Mouse (Mus musculus): Measurements from ENCODE around the gene H2-Ke6.
A peak's percentile ranks its signal among the peaks of the same experiment; 100 is the strongest.

H2-Ke6 gene

DNA sequence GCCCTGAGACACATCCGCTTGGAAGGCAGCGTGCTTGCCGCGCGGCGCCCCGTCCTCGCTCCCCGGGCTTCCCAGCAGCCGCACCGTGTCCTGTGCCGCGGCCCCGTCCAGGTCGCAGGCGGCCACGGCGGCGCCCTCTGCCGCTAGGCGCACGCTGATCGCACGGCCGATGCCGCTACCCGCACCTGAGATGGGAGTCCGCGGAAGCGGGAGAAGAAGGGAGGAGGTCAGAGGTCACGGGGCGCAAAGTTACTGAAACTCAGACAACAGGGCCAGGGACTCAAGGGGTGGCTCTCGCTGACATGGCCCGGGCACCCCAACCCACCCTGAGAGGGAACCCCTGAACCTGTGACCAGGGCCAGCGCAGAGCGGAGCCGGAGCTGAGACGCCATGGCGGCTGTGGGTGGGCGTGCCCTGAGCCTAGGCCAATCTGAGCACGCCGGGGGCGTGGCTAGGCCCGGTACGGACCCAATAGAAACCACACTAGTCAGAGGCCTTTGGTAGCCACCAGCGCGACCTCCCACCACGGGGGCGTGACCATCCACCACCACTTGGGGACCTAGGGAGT lies at the start of gene H2-Ke6:
Gene H2-Ke6 (minus strand): TSS at position 405 of the 568 bp plus-strand sequence.
- DNase-seq, result peak; percentile 94 to 96

DNA sequence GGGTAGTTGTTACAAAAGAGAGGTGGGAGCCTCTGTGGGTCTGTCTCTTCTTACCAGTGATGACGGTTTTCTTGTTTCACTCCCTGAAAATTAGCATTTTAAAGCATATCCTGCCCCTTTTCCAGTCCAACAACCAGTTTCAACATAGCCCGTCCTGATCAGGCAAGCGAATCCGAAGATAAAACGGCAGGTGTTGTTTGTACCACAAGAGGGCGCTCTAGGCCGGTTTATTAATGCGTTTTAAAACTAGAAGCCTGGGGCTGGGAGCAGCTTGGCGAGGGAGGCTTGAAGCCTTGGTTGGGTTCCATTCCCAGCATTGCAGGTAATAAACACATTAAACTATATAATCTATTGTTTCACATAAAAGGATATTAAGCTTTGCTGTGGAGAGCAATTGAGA lies 49.7 kb upstream of the H2-Ke6 start:
- DNase-seq, result peak; percentile 41 to 81

GRCm38 (mm10) chr17:34075271-34075670 lies 47.4 kb upstream of the H2-Ke6 start:
- peak in 1 of 2 experiments; percentile 80 for DNase-seq

GRCm38 (mm10) chr17:34072091-34072490 lies 44.2 kb upstream of the H2-Ke6 start:
- peak in 1 of 2 experiments; percentile 20 for DNase-seq

DNA sequence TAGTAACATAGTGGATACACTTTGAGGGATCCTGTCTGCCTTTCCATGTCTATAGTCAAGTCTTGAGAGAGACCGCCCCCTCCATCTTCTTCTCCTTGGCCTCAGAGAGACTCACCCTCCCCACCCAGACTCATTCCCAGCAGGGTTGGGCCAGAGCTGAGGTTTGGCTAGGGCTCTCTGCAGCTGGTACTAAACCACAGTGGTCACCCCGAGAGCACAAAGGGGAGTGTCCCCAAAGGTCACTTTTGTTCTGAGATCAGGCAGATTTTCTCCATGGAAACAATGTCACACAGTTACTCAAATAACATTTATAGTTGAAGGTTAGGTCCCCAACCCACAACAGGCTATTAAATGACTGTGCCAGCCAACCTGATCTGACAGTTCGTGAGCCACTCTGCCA lies 41.0 kb upstream of the H2-Ke6 start:
- no peak for DNase-seq

GRCm38 (mm10) chr17:34057224-34057623 lies 29.4 kb upstream of the H2-Ke6 start:
- no peak for DNase-seq

- DNase-seq, result no peak
These were observed 19.7 kb upstream of the H2-Ke6 start for GRCm38 (mm10) chr17:34047404-34048050.

DNA sequence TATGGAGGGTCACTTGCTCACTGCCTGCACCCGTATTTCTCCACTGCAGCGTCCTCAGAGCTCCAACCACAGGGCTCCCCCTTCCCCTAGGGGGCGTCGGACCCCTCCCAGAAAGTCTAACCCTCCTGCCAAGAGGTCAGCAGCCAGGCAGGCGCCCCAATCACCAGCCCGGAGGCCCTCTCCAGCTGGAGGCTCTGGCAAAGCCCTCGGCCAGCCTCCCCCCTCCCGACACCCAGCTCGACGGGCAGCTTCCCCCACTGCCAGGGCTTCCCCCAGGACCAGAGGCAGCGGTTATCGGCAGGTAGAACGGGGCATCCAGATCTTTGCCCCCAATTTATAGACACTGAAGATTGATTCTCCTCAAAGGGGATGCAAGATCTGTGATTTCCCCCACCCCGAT lies 18.1 kb upstream of the H2-Ke6 start:
- no peak for DNase-seq

DNA sequence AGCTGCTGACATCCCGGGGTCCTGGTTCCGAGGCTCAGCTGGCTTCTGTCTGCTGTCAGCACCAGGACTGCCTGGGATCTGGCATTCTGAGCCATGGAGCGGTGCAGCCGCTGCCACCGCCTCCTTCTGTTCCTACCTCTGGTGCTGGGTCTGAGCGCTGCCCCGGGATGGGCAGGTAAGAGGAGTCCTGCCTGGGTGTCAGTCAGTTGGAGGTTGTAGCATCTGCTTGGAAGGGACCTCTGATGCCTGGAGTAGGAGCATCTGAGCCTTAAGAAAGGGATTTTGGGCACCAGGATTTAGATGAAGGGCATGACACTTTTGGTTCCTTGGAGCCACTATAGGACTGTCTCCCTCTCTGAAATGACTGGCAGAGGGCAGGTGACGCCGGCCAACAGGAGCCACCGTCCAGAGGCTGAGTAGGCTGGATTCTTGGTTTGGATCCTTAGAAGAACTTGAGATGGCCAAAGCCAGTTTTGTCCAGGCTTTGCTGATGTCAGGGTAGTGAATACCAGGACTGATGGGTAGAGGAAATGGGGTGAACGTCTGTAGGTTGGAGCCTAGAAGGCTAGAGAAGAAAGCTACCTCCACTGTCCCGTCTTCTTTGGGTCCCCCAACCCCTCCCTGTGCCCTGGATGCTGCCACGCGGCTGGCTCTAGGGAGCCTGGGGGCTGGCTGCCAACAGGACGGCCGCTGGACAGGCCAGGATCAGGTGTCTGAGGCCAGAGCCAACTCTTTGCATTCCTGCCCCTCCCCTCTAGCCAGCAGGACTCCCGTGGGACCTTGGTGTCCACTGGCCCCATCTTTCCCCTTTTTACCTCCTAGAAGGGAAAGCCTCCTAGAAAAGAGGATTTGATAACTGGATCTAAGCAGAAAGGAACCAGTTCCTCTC lies 11.9 kb upstream of the H2-Ke6 start:
- DNase-seq, result peak in 1 of 2 experiments; percentile 44

- DNase-seq, result peak in 1 of 2 experiments; percentile 36
These were observed 11.2 kb upstream of the H2-Ke6 start, which contains the start of gene Col11a2 for GRCm38 (mm10) chr17:34038878-34039561. Col11a2 (plus strand) TSS chr17:34039437.

DNA sequence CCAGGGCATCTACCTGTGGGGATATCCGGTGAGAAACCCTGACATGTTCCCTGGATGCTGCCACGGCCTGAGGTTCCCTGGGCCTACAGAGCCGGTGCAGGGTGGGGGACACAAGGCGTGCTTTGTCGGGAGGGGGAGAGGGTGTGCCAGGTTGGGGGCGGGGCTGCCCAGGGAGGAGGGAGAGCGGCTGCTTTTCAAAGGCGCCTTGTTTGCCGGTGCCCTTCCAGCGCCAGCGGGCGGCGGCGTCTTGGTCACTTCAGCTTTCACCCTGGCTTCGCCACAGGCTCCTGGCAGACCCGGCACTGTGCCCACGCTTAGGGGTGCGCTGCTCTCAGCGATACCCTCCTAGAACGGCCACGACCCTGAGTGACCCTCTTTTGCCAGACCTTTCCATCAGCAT lies 10.6 kb upstream of the H2-Ke6 start:
- peak in 1 of 2 experiments; percentile 47 for DNase-seq

GRCm38 (mm10) chr17:34037241-34037640 lies 9.4 kb upstream of the H2-Ke6 start:
- DNase-seq, result peak in 1 of 2 experiments; percentile 25

- DNase-seq, result peak in 1 of 2 experiments; percentile 42
These were observed 8.8 kb upstream of the H2-Ke6 start for GRCm38 (mm10) chr17:34036647-34037046.

- peak in 1 of 2 experiments; percentile 18 for DNase-seq
These were observed 7.7 kb upstream of the H2-Ke6 start for GRCm38 (mm10) chr17:34035517-34035916.

- peak; percentile 59 to 79 for DNase-seq
These were observed 6.2 kb upstream of the H2-Ke6 start for GRCm38 (mm10) chr17:34034064-34034463.

- DNase-seq, result peak in 1 of 2 experiments; percentile 36
These were observed 5.6 kb upstream of the H2-Ke6 start for GRCm38 (mm10) chr17:34033441-34033840.

DNA sequence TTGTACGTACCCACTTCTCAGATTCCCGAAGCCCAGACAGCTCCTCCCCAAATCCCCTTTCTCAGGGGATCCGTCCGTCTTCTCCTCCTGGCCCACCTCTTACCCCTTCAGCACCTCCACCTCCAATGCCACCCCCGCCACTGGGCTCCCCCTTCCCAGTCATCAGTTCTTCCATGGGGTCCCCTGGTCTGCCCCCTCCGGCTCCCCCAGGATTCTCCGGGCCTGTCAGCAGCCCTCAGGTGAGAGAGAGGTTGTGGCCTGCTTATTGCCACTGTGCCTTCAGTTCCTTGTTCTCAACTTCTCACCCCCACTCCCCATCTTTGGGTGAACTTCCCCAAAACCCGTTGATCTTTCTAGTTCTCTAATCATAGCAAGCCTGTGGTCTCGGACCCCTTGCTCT lies 4.9 kb upstream of the H2-Ke6 start:
- DNase-seq, result peak; percentile 44 to 45

- DNase-seq, result peak; percentile 80 to 86
These were observed 4.3 kb upstream of the H2-Ke6 start for GRCm38 (mm10) chr17:34032174-34032632.

DNA sequence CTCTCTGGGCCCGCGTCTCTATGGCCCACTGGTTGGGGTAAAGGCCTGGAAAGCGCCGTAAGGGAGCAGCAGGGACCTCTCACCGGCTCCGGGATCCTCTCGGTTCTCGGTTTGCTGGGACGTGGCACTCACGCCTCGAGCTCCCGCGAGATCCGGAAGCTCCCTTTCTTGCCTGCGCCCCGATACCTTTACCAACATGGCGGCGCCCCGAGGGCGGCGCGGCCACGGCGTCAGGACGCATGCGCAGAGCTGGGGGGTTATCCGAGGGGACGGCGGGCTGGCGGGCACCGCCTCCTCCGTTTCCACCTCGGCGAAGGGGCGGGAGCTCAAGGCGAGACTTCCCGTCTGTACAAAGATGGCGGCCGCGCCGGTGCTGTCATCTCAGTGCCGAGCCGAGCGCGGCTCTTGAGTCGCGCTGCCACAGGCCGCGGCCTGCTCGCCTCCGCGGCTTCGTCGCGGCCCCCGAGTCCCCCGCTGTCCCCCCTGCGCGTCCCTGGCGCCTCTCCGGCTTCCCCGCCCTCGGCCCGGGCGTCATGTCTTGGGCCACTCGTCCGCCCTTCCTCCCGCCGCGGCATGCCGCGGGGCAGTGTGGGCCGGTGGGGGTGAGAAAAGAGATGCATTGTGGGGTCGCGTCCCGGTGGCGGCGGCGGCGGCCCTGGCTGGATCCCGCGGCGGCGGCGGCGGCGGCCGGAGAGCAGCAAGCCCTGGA lies 3.8 kb upstream of the H2-Ke6 start, which contains the start of the genes Slc39a7 and Rxrb:
Gene Slc39a7 (minus strand): TSS at position 218 of the 709 bp plus-strand sequence.
Gene Rxrb (plus strand): TSS at position 348 of the 709 bp plus-strand sequence.
- peak; percentile 99 to 100 for DNase-seq

- no peak for DNase-seq
These were observed 3.0 kb upstream of the H2-Ke6 start for GRCm38 (mm10) chr17:34030861-34031326.

DNA sequence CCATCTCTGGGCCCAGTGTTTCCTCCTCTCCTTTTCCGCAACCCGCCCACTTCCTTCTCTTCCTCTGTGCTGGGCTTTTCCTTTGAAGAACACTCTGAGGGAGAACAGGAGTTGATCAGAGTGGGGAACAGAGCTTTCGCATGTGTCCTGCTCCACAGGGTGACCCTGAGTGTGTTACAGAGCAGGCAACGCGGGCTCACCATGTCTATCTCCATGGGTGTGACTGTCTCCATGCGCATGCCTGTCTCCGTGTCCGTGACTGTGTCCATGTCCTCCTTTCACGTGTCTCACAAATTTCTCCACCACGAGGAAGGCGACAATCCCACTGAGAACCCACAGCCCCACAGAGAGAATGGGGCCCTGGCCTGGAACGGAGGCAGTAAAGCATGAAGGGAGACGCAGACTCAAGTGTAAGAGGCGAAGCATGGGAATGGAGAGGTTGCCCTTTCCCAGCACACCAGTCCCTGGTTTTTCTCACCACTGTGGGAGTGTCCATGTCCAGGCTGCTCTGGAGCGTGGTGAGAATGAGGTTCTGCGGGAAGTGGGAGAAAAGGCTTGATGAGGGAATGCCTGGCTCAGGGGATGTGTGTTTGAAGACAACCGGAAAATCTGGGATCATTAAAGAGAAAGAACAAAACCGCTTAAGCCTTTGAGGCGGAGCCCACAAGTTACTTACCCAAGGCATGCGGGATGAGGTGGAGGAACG lies 2.2 kb upstream of the H2-Ke6 start:
- DNase-seq, result peak in 1 of 2 experiments; percentile 25

Data from lung, postnatal 4 days (tissue).